Mouse (Mus musculus): ENCODE results near the gene Atg16l2. TPM values are rescaled to one million over a fixed set of nuclear protein-coding genes. Genes with fewer than 3 reads are reported as not detected.
A peak's percentile ranks its signal among the peaks of the same experiment; 100 is the strongest.

Atg16l2 gene
- polyA plus RNA-seq, 1 experiment = 62.9 TPM

- TF ChIP-seq CTCF (IDR thresholded peaks at IDR 0.05; ENCODE audit: extremely low read depth, insufficient read depth, insufficient read length, insufficient replicate concordance) (no peak), POLR2A (IDR thresholded peaks at IDR 0.05; ENCODE audit: low read depth, low read length) (no peak)
- no peak for DNase-seq (ENCODE audit: low read depth in 1 of 2, low spot score in 2 of 2)
- WGBS = 40% methylated on average over 5 of the region's 5 CpGs
- H3K4me3 ChIP-seq (ENCODE audit: extremely low read depth, insufficient read depth, insufficient read length) = peak overlapping the region; percentile 79
- H3K27ac ChIP-seq (ENCODE audit: insufficient read depth, low read length) = peak overlapping the region; percentile 99
- no peaks in the 10 kb centered on the region for H3K4me1 ChIP-seq (ENCODE audit: control insufficient read depth, insufficient read depth, insufficient read length)
- no peaks in the 10 kb centered on the region for H3K36me3 ChIP-seq (ENCODE audit: control insufficient read depth, insufficient read depth, low read length)
- no peaks in the 10 kb centered on the region for H3K27me3 ChIP-seq (ENCODE audit: control insufficient read depth, insufficient read depth, low read length)
Measured at GRCm38 (mm10) chr7:101309985-101310326, 7.9 kb upstream of the Atg16l2 start.

DNA sequence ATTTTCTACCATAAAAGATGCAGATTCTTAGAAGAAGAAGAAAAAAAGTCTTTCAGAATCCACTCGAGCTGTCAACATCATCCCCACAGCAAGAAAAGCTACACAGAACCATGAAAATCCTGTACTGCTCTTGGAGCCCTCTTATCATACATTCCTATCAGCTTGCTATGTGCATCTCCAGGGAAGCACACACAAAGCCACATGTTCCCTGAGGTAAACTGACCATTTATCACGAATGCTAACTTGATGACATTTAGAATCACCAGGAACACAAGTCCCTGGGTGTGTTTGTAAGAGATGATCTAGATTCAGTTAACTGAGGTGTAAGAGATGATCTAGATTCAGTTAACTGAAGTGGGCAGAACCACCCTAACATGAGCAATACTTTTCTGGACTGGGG is 4.8 kb upstream of the Atg16l2 start:
- WGBS = 71% methylated on average over 2 of the region's 2 CpGs
- no peak for DNase-seq (ENCODE audit: low read depth in 1 of 2, low spot score in 2 of 2)
- Histone ChIP-seq H3K27me3 (ENCODE audit: control insufficient read depth, insufficient read depth, low read length) (no peaks in the 10 kb centered on the region), H3K4me1 (ENCODE audit: control insufficient read depth, insufficient read depth, insufficient read length) (peaks cover 4% of the 10 kb centered on the region; the same call in 1 of the 2 replicates), H3K4me3 (ENCODE audit: extremely low read depth, insufficient read depth, insufficient read length) (no peak overlapping the region), H3K36me3 (ENCODE audit: control insufficient read depth, insufficient read depth, low read length) (no peaks in the 10 kb centered on the region), H3K27ac (ENCODE audit: insufficient read depth, low read length) (no peak overlapping the region)
- TF ChIP-seq POLR2A (IDR thresholded peaks at IDR 0.05; ENCODE audit: low read depth, low read length) = no peak
- no peak for TF ChIP-seq CTCF (IDR thresholded peaks at IDR 0.05; ENCODE audit: extremely low read depth, insufficient read depth, insufficient read length, insufficient replicate concordance)

- TF ChIP-seq POLR2A (IDR thresholded peaks at IDR 0.05; ENCODE audit: low read depth, low read length) = no peak
- no peak for TF ChIP-seq CTCF (IDR thresholded peaks at IDR 0.05; ENCODE audit: extremely low read depth, insufficient read depth, insufficient read length, insufficient replicate concordance)
- H3K27ac ChIP-seq (ENCODE audit: insufficient read depth, low read length) = peak overlapping the region; percentile 90; the same call in 1 of the 2 replicates
Measured at GRCm38 (mm10) chr7:101302691-101303090, 640 bp upstream of the Atg16l2 start.

DNA sequence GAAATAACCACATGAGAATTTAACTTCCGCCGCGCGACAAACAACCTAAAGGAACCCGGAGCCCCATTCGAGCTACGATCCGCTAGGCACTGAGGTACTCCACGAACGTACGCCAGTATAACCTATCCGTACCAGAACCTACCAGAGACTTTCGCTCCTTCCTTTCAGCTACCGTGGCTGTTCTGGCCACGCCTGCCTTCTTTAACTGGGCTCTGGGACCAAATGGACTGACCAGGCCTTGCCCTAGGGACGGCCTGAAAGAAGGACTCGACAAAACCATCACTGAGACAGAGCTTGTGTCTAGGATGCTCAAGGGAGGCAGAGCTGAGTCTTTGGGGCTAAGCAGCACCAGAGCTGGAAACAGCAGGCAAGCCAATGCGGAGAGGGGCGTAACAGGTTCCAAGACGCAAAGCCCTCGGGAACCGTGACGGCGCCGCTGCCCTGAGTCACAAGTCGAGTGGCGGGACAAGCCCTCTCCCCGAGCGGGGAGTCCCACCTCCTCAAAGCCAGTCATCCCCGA is 630 bp downstream of the Atg16l2 start:
- DNase-seq (ENCODE audit: low read depth in 1 of 2, low spot score in 2 of 2) = peak; percentile 41 to 45
- peak overlapping the region; percentile 79 for H3K4me3 ChIP-seq (ENCODE audit: extremely low read depth, insufficient read depth, insufficient read length)
- H3K36me3 ChIP-seq (ENCODE audit: control insufficient read depth, insufficient read depth, low read length) = peaks cover 4% of the 10 kb centered on the region
- H3K27ac ChIP-seq (ENCODE audit: insufficient read depth, low read length) = peak overlapping the region; percentile 90
- TF ChIP-seq CTCF (IDR thresholded peaks at IDR 0.05; ENCODE audit: extremely low read depth, insufficient read depth, insufficient read length, insufficient replicate concordance) (no peak), POLR2A (IDR thresholded peaks at IDR 0.05; ENCODE audit: low read depth, low read length) (no peak)
- under 1% methylated on average over 30 of the region's 30 CpGs for WGBS
- H3K4me1 ChIP-seq (ENCODE audit: control insufficient read depth, insufficient read depth, insufficient read length) = peaks cover 16% of the 10 kb centered on the region; the same call in 1 of the 2 replicates
- no peaks in the 10 kb centered on the region for H3K27me3 ChIP-seq (ENCODE audit: control insufficient read depth, insufficient read depth, low read length)

More at GRCm38 (mm10) chr7:101302691-101303090, 640 bp upstream of the Atg16l2 start:
- no peaks in the 10 kb centered on the region for H3K36me3 ChIP-seq (ENCODE audit: control insufficient read depth, insufficient read depth, low read length)
- H3K4me3 ChIP-seq (ENCODE audit: extremely low read depth, insufficient read depth, insufficient read length) = no peak overlapping the region; the same call in 1 of the 2 replicates
- H3K4me1 ChIP-seq (ENCODE audit: control insufficient read depth, insufficient read depth, insufficient read length) = peaks cover 12% of the 10 kb centered on the region; the same call in 1 of the 2 replicates
- 55% methylated on average over 7 of the region's 7 CpGs for WGBS
- DNase-seq (ENCODE audit: low read depth in 1 of 2, low spot score in 2 of 2) = no peak
- H3K27me3 ChIP-seq (ENCODE audit: control insufficient read depth, insufficient read depth, low read length) = no peaks in the 10 kb centered on the region

DNA sequence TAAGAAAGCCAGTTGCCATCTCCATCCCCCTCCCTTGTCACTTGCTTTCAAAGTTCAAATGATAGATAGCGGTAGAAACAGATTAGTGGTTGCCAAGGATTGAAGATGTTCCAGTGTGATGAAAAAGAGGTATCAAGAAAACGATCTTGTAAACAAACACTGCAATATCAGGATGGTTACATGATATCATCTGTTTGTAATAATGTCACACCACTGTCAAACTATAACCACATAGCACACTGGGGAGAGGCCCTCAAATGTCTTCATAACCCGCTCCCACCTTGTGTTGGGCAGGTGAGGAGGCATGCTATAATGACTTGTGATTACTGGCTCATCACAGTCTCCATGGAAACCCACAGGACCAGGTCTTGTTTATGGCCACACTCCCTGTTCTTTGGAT is 3.7 kb downstream of the Atg16l2 start:
- Histone ChIP-seq H3K4me3 (ENCODE audit: extremely low read depth, insufficient read depth, insufficient read length) (no peak overlapping the region), H3K27me3 (ENCODE audit: control insufficient read depth, insufficient read depth, low read length) (no peaks in the 10 kb centered on the region), H3K36me3 (ENCODE audit: control insufficient read depth, insufficient read depth, low read length) (peaks cover 16% of the 10 kb centered on the region), H3K27ac (ENCODE audit: insufficient read depth, low read length) (no peak overlapping the region), H3K4me1 (ENCODE audit: control insufficient read depth, insufficient read depth, insufficient read length) (peaks cover 17% of the 10 kb centered on the region; the same call in 1 of the 2 replicates)
- WGBS = 88% methylated on average over 3 of the region's 3 CpGs
- no peak for TF ChIP-seq POLR2A (IDR thresholded peaks at IDR 0.05; ENCODE audit: low read depth, low read length)
- no peak for TF ChIP-seq CTCF (IDR thresholded peaks at IDR 0.05; ENCODE audit: extremely low read depth, insufficient read depth, insufficient read length, insufficient replicate concordance)
- DNase-seq (ENCODE audit: low read depth in 1 of 2, low spot score in 2 of 2) = no peak

DNA sequence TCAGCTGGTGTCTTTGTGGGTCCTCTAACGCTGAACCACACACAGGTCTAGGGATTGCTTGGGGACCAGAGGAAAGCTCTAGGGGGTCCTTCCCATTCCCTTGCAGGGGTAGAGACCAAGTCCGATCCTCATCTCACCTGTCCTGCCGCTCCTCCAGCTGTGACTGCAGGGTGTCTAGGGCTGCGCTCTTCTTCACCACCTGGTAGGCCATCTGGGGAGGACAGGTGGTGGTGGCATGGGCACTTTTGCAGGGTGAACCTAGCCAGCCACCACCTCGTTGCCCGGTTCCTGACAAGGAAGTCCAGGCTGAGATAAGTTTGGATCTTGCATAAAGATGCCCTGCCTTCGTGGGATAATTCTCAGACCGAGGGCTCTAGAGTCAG is 5.0 kb downstream of the Atg16l2 start:
- peaks cover 13% of the 10 kb centered on the region; the same call in 1 of the 2 replicates for H3K4me1 ChIP-seq (ENCODE audit: control insufficient read depth, insufficient read depth, insufficient read length)
- WGBS = 71% methylated on average over 8 of the region's 8 CpGs
- no peak overlapping the region for H3K27ac ChIP-seq (ENCODE audit: insufficient read depth, low read length)
- DNase-seq (ENCODE audit: low read depth in 1 of 2, low spot score in 2 of 2) = no peak
- H3K36me3 ChIP-seq (ENCODE audit: control insufficient read depth, insufficient read depth, low read length) = peaks cover 22% of the 10 kb centered on the region
- TF ChIP-seq CTCF (IDR thresholded peaks at IDR 0.05; ENCODE audit: extremely low read depth, insufficient read depth, insufficient read length, insufficient replicate concordance) (no peak), POLR2A (IDR thresholded peaks at IDR 0.05; ENCODE audit: low read depth, low read length) (no peak)
- no peak overlapping the region for H3K4me3 ChIP-seq (ENCODE audit: extremely low read depth, insufficient read depth, insufficient read length)
- no peaks in the 10 kb centered on the region for H3K27me3 ChIP-seq (ENCODE audit: control insufficient read depth, insufficient read depth, low read length)

GRCm38 (mm10) chr7:101296252-101297022 is 5.6 kb downstream of the Atg16l2 start:
- 54% methylated on average over 35 of the region's 35 CpGs for whole genome bisulfite sequencing
- Histone ChIP-seq H3K4me1 (ENCODE audit: control insufficient read depth, insufficient read depth, insufficient read length) (peaks cover 13% of the 10 kb centered on the region; the same call in 1 of the 2 replicates), H3K36me3 (ENCODE audit: control insufficient read depth, insufficient read depth, low read length) (peaks cover 28% of the 10 kb centered on the region), H3K27ac (ENCODE audit: insufficient read depth, low read length) (no peak overlapping the region), H3K27me3 (ENCODE audit: control insufficient read depth, insufficient read depth, low read length) (no peaks in the 10 kb centered on the region), H3K4me3 (ENCODE audit: extremely low read depth, insufficient read depth, insufficient read length) (no peak overlapping the region)
- DNase-seq (ENCODE audit: low read depth in 1 of 2, low spot score in 2 of 2) = peak in 1 of 2 experiments; percentile 29
- no peak for TF ChIP-seq POLR2A (IDR thresholded peaks at IDR 0.05; ENCODE audit: low read depth, low read length)
- TF ChIP-seq CTCF (IDR thresholded peaks at IDR 0.05; ENCODE audit: extremely low read depth, insufficient read depth, insufficient read length, insufficient replicate concordance) = no peak
